Mouse (Mus musculus) heart, postnatal 0 days (tissue): Measurements from ENCODE around the gene Col8a1. TPM values are rescaled to one million over a fixed set of nuclear protein-coding genes. Genes with fewer than 3 reads are reported as not detected.
A peak's percentile ranks its signal among the peaks of the same experiment; 100 is the strongest.

Experiments
- ATAC-seq: fragments of 200-750 bp; cut with Nextera tagmentation; 2 replicates; pipeline ENCODE4 v1.8.0; 2017; ENCODE audit warnings: low read depth, moderate number of reproducible peaks, moderate library complexity; ENCODE audit not compliant: insufficient read depth
- DNase-seq: peaks from one replicate; pipeline ENCODE4 v3.0.0-alpha.2; 2016; ENCODE audit warnings: low spot score
- H3K27ac ChIP-seq: fragments of 300-500 bp; sonication (generic); 2 replicates; pipeline ENCODE4 v1.5.1; 2014; ENCODE audit warnings: low read depth, mild to moderate bottlenecking
- H3K27me3 ChIP-seq: fragments of 300-500 bp; sonication (generic); 2 replicates; pipeline ENCODE4 v1.6.1; 2014; ENCODE audit warnings: low read length, mixed read lengths; ENCODE audit not compliant: control insufficient read depth, insufficient read depth
- H3K36me3 ChIP-seq: fragments of 300-500 bp; sonication (generic); replicated peaks from 2 replicates; pipeline ENCODE4 v1.6.1; 2014; ENCODE audit warnings: low read length, mixed read lengths; ENCODE audit not compliant: control insufficient read depth, insufficient read depth
- H3K4me1 ChIP-seq: fragments of 300-500 bp; sonication (generic); 2 replicates; pipeline ENCODE4 v1.6.1; 2014; ENCODE audit warnings: antibody characterized with exemption; ENCODE audit not compliant: control insufficient read depth, insufficient read depth
- H3K4me2 ChIP-seq: fragments of 300-500 bp; sonication (generic); 2 replicates; pipeline ENCODE4 v1.6.1; 2014; ENCODE audit warnings: low read depth, mild to moderate bottlenecking, low read length, moderate library complexity
- H3K4me3 ChIP-seq: fragments of 300-500 bp; sonication (generic); 2 replicates; pipeline ENCODE4 v1.5.1; 2014; ENCODE audit warnings: low read depth, low read length
- H3K9ac ChIP-seq: fragments of 300-500 bp; sonication (generic); replicated peaks from 2 replicates; pipeline ENCODE4 v1.6.1; 2014; ENCODE audit warnings: low read depth, low read length, mixed read lengths
- H3K9me3 ChIP-seq: fragments of 300-500 bp; sonication (generic); replicated peaks from 2 replicates; pipeline ENCODE4 v1.6.1; 2016; ENCODE audit warnings: low read length; ENCODE audit not compliant: control insufficient read depth
- CTCF ChIP-seq: IDR thresholded peaks from 2 replicates; pipeline ENCODE4 v1.5.1; 2016; ENCODE audit warnings: antibody characterized with exemption, control low read depth, low read depth
- EP300 ChIP-seq: IDR thresholded peaks from 2 replicates; pipeline ENCODE4 v1.6.1; 2016; ENCODE audit warnings: antibody characterized with exemption, low read depth
- WGBS: fragments of 180-500 bp; shearing (Covaris S2); extraction: QIAGEN DNeasy Blood & Tissue Kit; methylation state at CpG from one replicate; pipeline ENCODE4 v1.1.7; 2014; 5-methylcytosine and 5-hydroxymethylcytosine counted together
- polyA plus RNA-seq: library from polyadenylated mRNA; unstranded; fragments of >200 nt; fragmentation: Nextera tagmentation; extraction: Ambion mirVana; gene quantifications from 2 replicates; pipeline ENCODE4 v1.2.1, GENCODE M21; 2015
- total RNA-seq: library from RNA; depleted of rRNA; stranded (reverse); fragments of >200 nt; gene quantifications from 2 replicates; pipeline ENCODE4 v1.2.3, GENCODE M21; 2014; ENCODE audit warnings: low replicate concordance

The Col8a1 gene
- total and polyA plus RNA-seq, 2 experiments from 2014 or later = 1.4 to 2.7 TPM

DNA sequence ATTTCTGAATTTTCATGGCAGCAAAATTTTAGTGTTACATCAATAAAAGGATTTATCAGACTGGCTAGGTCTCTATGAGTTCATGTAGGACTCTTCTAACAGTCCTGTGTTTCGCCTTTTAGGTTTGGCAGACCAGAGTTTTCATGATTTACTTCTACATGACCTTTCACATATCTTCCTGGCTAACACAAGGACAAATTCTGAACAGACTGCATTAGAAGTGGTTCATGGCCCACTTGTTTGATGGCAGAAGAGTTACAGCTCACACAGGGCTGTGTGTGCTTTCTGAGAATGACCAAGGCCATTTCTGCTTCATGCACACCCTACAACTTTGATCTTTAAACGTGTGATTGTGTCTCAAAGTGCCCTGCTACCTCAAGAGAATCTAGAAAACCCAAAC, 82.3 kb downstream of the Col8a1 start:
- no peaks in the 10 kb centered on the region for H3K9me3 ChIP-seq
- 56% methylated on average over 2 of the region's 2 CpGs for WGBS
- DNase-seq (no peak), ATAC-seq (no peak)
- H3K4me2 ChIP-seq = no peak overlapping the region
- no peak overlapping the region for H3K27ac ChIP-seq
- no peaks in the 10 kb centered on the region for H3K27me3 ChIP-seq
- H3K4me3 ChIP-seq = no peak overlapping the region
- no peaks in the 10 kb centered on the region for H3K4me1 ChIP-seq
- no peak overlapping the region for H3K9ac ChIP-seq
- TF ChIP-seq CTCF (no peak), EP300 (no peak)
- no peaks in the 10 kb centered on the region for H3K36me3 ChIP-seq

GRCm38 (mm10) chr16:57671637-57672036, 82.9 kb downstream of the Col8a1 start:
- no peak overlapping the region for H3K4me3 ChIP-seq
- H3K27me3 ChIP-seq = no peaks in the 10 kb centered on the region
- no peaks in the 10 kb centered on the region for H3K36me3 ChIP-seq
- no peak for ATAC-seq
- 43% methylated on average over 2 of the region's 2 CpGs for WGBS
- H3K9ac ChIP-seq = no peak overlapping the region
- H3K4me1 ChIP-seq = no peaks in the 10 kb centered on the region
- H3K4me2 ChIP-seq = no peak overlapping the region
- H3K9me3 ChIP-seq = no peaks in the 10 kb centered on the region
- no peak for DNase-seq
- H3K27ac ChIP-seq = no peak overlapping the region
- no peak for TF ChIP-seq CTCF
- no peak for TF ChIP-seq EP300

- no peaks in the 10 kb centered on the region for H3K36me3 ChIP-seq
- DNase-seq = peak; percentile 71
- H3K9ac ChIP-seq = no peak overlapping the region
- H3K27me3 ChIP-seq = no peaks in the 10 kb centered on the region
- H3K4me3 ChIP-seq = no peak overlapping the region
- peak; percentile 55; the same call in 1 of the 2 replicates for ATAC-seq
- H3K9me3 ChIP-seq = no peaks in the 10 kb centered on the region
- TF ChIP-seq EP300 (no peak), CTCF (peak; percentile 69)
- H3K4me2 ChIP-seq = no peak overlapping the region
- no peaks in the 10 kb centered on the region; the same call in 1 of the 2 replicates for H3K4me1 ChIP-seq
- WGBS = 6% methylated on average over 3 of the region's 3 CpGs
- H3K27ac ChIP-seq = no peak overlapping the region
Observed at GRCm38 (mm10) chr16:57669348-57669747, 85.2 kb downstream of the Col8a1 start.

DNA sequence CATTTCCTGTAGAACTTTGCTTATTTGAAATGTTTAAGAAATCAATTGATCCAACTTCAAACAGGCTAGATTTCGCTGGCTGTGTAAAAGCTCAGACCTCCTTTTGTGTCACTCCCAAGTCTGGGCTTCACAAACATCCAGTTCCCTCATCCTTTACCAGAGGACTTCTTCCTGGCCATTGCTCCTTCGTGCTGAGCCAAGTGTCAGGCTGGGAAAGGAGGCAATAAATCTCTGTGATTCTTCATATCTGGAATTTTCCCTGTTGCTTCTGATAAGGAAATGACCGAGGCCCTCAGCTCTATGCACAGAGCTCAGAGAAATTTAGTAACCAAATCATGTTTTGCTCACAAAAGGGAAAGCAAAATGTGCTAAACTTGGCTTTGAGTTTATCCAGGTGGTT, 91.9 kb downstream of the Col8a1 start:
- ATAC-seq (no peak), DNase-seq (no peak)
- TF ChIP-seq EP300 (no peak), CTCF (no peak)
- no peak overlapping the region for H3K4me2 ChIP-seq
- H3K9ac ChIP-seq = no peak overlapping the region
- H3K4me1 ChIP-seq = no peaks in the 10 kb centered on the region; the same call in 1 of the 2 replicates
- H3K36me3 ChIP-seq = no peaks in the 10 kb centered on the region
- no peaks in the 10 kb centered on the region for H3K27me3 ChIP-seq
- H3K27ac ChIP-seq = no peak overlapping the region
- WGBS = 24% methylated on average over 3 of the region's 3 CpGs
- H3K4me3 ChIP-seq = no peak overlapping the region
- H3K9me3 ChIP-seq = no peaks in the 10 kb centered on the region

- Histone ChIP-seq H3K9me3 (no peaks in the 10 kb centered on the region), H3K27ac (no peak overlapping the region), H3K4me1 (no peaks in the 10 kb centered on the region), H3K27me3 (no peaks in the 10 kb centered on the region), H3K9ac (no peak overlapping the region), H3K4me3 (no peak overlapping the region), H3K4me2 (no peak overlapping the region), H3K36me3 (no peaks in the 10 kb centered on the region)
- WGBS = 45% methylated on average over 2 of the region's 2 CpGs
- no peak for ATAC-seq
- no peak for DNase-seq
- TF ChIP-seq EP300 (no peak), CTCF (no peak)
Observed at GRCm38 (mm10) chr16:57649888-57650287, 104.6 kb downstream of the Col8a1 start.

- TF ChIP-seq EP300 (0 out of 2 replicates have a peak, but pooled peaks have one; percentile 45), CTCF (no peak)
- H3K4me3 ChIP-seq = no peak overlapping the region
- H3K27me3 ChIP-seq = no peaks in the 10 kb centered on the region
- 60% methylated on average over 10 of the region's 10 CpGs for WGBS
- no peak overlapping the region for H3K9ac ChIP-seq
- no peak overlapping the region for H3K4me2 ChIP-seq
- H3K36me3 ChIP-seq = no peaks in the 10 kb centered on the region
- no peaks in the 10 kb centered on the region for H3K9me3 ChIP-seq
- no peak for DNase-seq
- H3K4me1 ChIP-seq = no peaks in the 10 kb centered on the region
- ATAC-seq = peak; percentile 49; the same call in 1 of the 2 replicates
- H3K27ac ChIP-seq = no peak overlapping the region
Observed at GRCm38 (mm10) chr16:57641346-57641885, 113.1 kb downstream of the Col8a1 start.
